Mouse (Mus musculus) v-Abl transformed pro-B cells (cell line): Measurements from ENCODE around the gene Fam3c.
"Not testable (repeated sequence)": the region's sequence is repeated elsewhere in the genome, so short reads cannot be mapped to it uniquely, and the experiment has no call there.

Experiments used
- in situ Hi-C, 2 experiments: fragments of 400-800 bp; cut with MboI; formaldehyde crosslinking; loops; one replicate each; pipeline ENCODE4 v1.15.1; 2025; ENCODE audit not compliant: unreplicated experiment in 2 of 2

Gene Fam3c

GRCm38 (mm10) chr6:22325364-22326072, 30.5 kb downstream of the Fam3c start:
- in situ Hi-C loops: loop anchor here (5.0 kb wide), 2 partner anchors 67 to 167 kb away; no protein-coding TSS in a partner anchor

- in situ Hi-C loops: no loop called here
Observed at GRCm38 (mm10) chr6:22298059-22298458, 58.0 kb downstream of the Fam3c start.

GRCm38 (mm10) chr6:22297028-22297427, 59.0 kb downstream of the Fam3c start:
- in situ Hi-C loops: no loop called here

- in situ Hi-C loops: no loop called here
Observed at GRCm38 (mm10) chr6:22293922-22294321, 62.1 kb downstream of the Fam3c start.

- in situ Hi-C loops: no loop called here
Observed at GRCm38 (mm10) chr6:22292056-22292455, 64.0 kb downstream of the Fam3c start.

GRCm38 (mm10) chr6:22290790-22291189, 65.3 kb downstream of the Fam3c start:
- in situ Hi-C loops: no loop called here

- in situ Hi-C loops: no loop called here
Observed at GRCm38 (mm10) chr6:22289461-22290021, 66.5 kb downstream of the Fam3c start.

GRCm38 (mm10) chr6:22288737-22289460, 67.1 kb downstream of the Fam3c start:
- in situ Hi-C loops: no loop called here

- in situ Hi-C loops: no loop called here
Observed at GRCm38 (mm10) chr6:22288004-22288736, 67.9 kb downstream of the Fam3c start, which contains the start of gene Wnt16. TSS of gene Wnt16 (plus strand) at chr6:22288227.

GRCm38 (mm10) chr6:22282405-22282804, 73.6 kb downstream of the Fam3c start:
- in situ Hi-C loops: no loop called here

- in situ Hi-C loops: no loop called here
Observed at GRCm38 (mm10) chr6:22280217-22280861, 75.7 kb downstream of the Fam3c start.

GRCm38 (mm10) chr6:22277941-22278340, 78.1 kb downstream of the Fam3c start:
- in situ Hi-C loops: no loop called here

GRCm38 (mm10) chr6:22269840-22270521, 86.1 kb downstream of the Fam3c start:
- in situ Hi-C loops: no loop called here

- in situ Hi-C loops: no loop called here
Observed at GRCm38 (mm10) chr6:22268677-22269076, 87.4 kb downstream of the Fam3c start.

GRCm38 (mm10) chr6:22267807-22268667, 88.0 kb downstream of the Fam3c start:
- in situ Hi-C loops: no loop called here

GRCm38 (mm10) chr6:22266018-22266417, 90.0 kb downstream of the Fam3c start:
- in situ Hi-C loops: no loop called here

- in situ Hi-C loops: not testable (repeated sequence)
Observed at GRCm38 (mm10) chr6:22264094-22264493, 91.9 kb downstream of the Fam3c start.

- in situ Hi-C loops: no loop called here
Observed at GRCm38 (mm10) chr6:22262519-22262918, 93.5 kb downstream of the Fam3c start.

GRCm38 (mm10) chr6:22258784-22259183, 97.3 kb downstream of the Fam3c start:
- in situ Hi-C loops: no loop called here
